Mouse (Mus musculus): ENCODE results near the gene Iqcc. TPM values are rescaled to one million over a fixed set of nuclear protein-coding genes. Genes with fewer than 3 reads are reported as not detected.

Iqcc gene
- polyA plus RNA-seq, 1 experiment from 2014 or later, result 8.9 TPM

GRCm38 (mm10) chr4:129578466-129578865 lies 40.4 kb downstream of the Iqcc start, which contains the start of gene Fam167b:
Gene Fam167b, minus strand, starts transcription at chr4:129578549.
- WGBS (ENCODE audit: missing documents), result 49% methylated on average over 5 of the region's 5 CpGs
- Histone ChIP-seq H3K4me3 (ENCODE audit: inconsistent target) (no peak within 1 kb of the TSS), H3K36me3 (ENCODE audit: inconsistent target) (no peaks in the 10 kb centered on the region), H3K79me2 (ENCODE audit: inconsistent target) (no peaks in the 10 kb centered on the region), H3K27ac (no peak within 1 kb of the TSS)

- WGBS (ENCODE audit: missing documents), result 89% methylated on average over 7 of the region's 7 CpGs
- Histone ChIP-seq H3K27ac (no peak overlapping the region), H3K79me2 (ENCODE audit: inconsistent target) (no peaks in the 10 kb centered on the region), H3K36me3 (ENCODE audit: inconsistent target) (no peaks in the 10 kb centered on the region), H3K4me3 (ENCODE audit: inconsistent target) (no peak overlapping the region)
These were observed 41.2 kb downstream of the Iqcc start for GRCm38 (mm10) chr4:129577688-129578087.

GRCm38 (mm10) chr4:129576863-129577491 lies 41.9 kb downstream of the Iqcc start:
- Histone ChIP-seq H3K27ac (no peak overlapping the region), H3K79me2 (ENCODE audit: inconsistent target) (no peaks in the 10 kb centered on the region), H3K36me3 (ENCODE audit: inconsistent target) (no peaks in the 10 kb centered on the region), H3K4me3 (ENCODE audit: inconsistent target) (no peak overlapping the region)
- 33% methylated on average over 21 of the region's 21 CpGs for WGBS (ENCODE audit: missing documents)

GRCm38 (mm10) chr4:129575171-129575844 lies 43.6 kb downstream of the Iqcc start:
- no peak overlapping the region for H3K4me3 ChIP-seq (ENCODE audit: inconsistent target)
- H3K27ac ChIP-seq, result no peak overlapping the region
- 10% methylated on average over 7 of the region's 8 CpGs for WGBS (ENCODE audit: missing documents)

GRCm38 (mm10) chr4:129573430-129573829 lies 45.5 kb downstream of the Iqcc start, which contains the start of gene Lck:
Gene Lck, minus strand, starts transcription at chr4:129573641.
- Histone ChIP-seq H3K36me3 (ENCODE audit: inconsistent target) (no peaks in the 10 kb centered on the region), H3K27ac (no peak within 1 kb of the TSS), H3K4me3 (ENCODE audit: inconsistent target) (no peak within 1 kb of the TSS), H3K79me2 (ENCODE audit: inconsistent target) (no peaks in the 10 kb centered on the region)
- WGBS (ENCODE audit: missing documents), result 43% methylated on average over 8 of the region's 8 CpGs

More at GRCm38 (mm10) chr4:129575171-129575844, 43.6 kb downstream of the Iqcc start:
- H3K79me2 ChIP-seq (ENCODE audit: inconsistent target), result no peaks in the 10 kb centered on the region
- H3K36me3 ChIP-seq (ENCODE audit: inconsistent target), result no peaks in the 10 kb centered on the region

- Histone ChIP-seq H3K27ac (no peak overlapping the region), H3K36me3 (ENCODE audit: inconsistent target) (no peaks in the 10 kb centered on the region), H3K4me3 (ENCODE audit: inconsistent target) (no peak overlapping the region), H3K79me2 (ENCODE audit: inconsistent target) (no peaks in the 10 kb centered on the region)
- WGBS (ENCODE audit: missing documents), result 97% methylated on average over 4 of the region's 4 CpGs
These were observed 45.9 kb downstream of the Iqcc start for GRCm38 (mm10) chr4:129573093-129573370.

GRCm38 (mm10) chr4:129572236-129573092 lies 46.4 kb downstream of the Iqcc start:
- Histone ChIP-seq H3K36me3 (ENCODE audit: inconsistent target) (no peaks in the 10 kb centered on the region), H3K27ac (no peak overlapping the region), H3K79me2 (ENCODE audit: inconsistent target) (no peaks in the 10 kb centered on the region), H3K4me3 (ENCODE audit: inconsistent target) (no peak overlapping the region)
- WGBS (ENCODE audit: missing documents), result 91% methylated on average over 13 of the region's 13 CpGs

GRCm38 (mm10) chr4:129571551-129572084 lies 47.3 kb downstream of the Iqcc start:
- 68% methylated on average over 8 of the region's 8 CpGs for WGBS (ENCODE audit: missing documents)

GRCm38 (mm10) chr4:129570028-129570427 lies 48.9 kb downstream of the Iqcc start:
- Histone ChIP-seq H3K27ac (no peak overlapping the region), H3K79me2 (ENCODE audit: inconsistent target) (no peaks in the 10 kb centered on the region), H3K36me3 (ENCODE audit: inconsistent target) (no peaks in the 10 kb centered on the region), H3K4me3 (ENCODE audit: inconsistent target) (no peak overlapping the region)
- WGBS (ENCODE audit: missing documents), result 95% methylated on average over 6 of the region's 6 CpGs

More at GRCm38 (mm10) chr4:129571551-129572084, 47.3 kb downstream of the Iqcc start:
- Histone ChIP-seq H3K4me3 (ENCODE audit: inconsistent target) (no peak overlapping the region), H3K27ac (no peak overlapping the region), H3K79me2 (ENCODE audit: inconsistent target) (no peaks in the 10 kb centered on the region), H3K36me3 (ENCODE audit: inconsistent target) (no peaks in the 10 kb centered on the region)

- 92% methylated on average over 7 of the region's 7 CpGs for WGBS (ENCODE audit: missing documents)
- no peak overlapping the region for H3K27ac ChIP-seq
These were observed 50.5 kb downstream of the Iqcc start for GRCm38 (mm10) chr4:129568366-129568765.

GRCm38 (mm10) chr4:129565139-129565538 lies 53.8 kb downstream of the Iqcc start:
- no peak overlapping the region for H3K4me3 ChIP-seq (ENCODE audit: inconsistent target)
- no peaks in the 10 kb centered on the region for H3K36me3 ChIP-seq (ENCODE audit: inconsistent target)
- no peak overlapping the region for H3K27ac ChIP-seq
- 87% methylated on average over 6 of the region's 6 CpGs for WGBS (ENCODE audit: missing documents)
- H3K79me2 ChIP-seq (ENCODE audit: inconsistent target), result no peaks in the 10 kb centered on the region

More at GRCm38 (mm10) chr4:129568366-129568765, 50.5 kb downstream of the Iqcc start:
- H3K79me2 ChIP-seq (ENCODE audit: inconsistent target), result no peaks in the 10 kb centered on the region
- H3K36me3 ChIP-seq (ENCODE audit: inconsistent target), result no peaks in the 10 kb centered on the region
- H3K4me3 ChIP-seq (ENCODE audit: inconsistent target), result no peak overlapping the region

Other genes starting within 250 kb of the Iqcc start
- 2.0 to 3.6 TPM (median 3.3 TPM) in 3 replicates for gene Zbtb8a, start 241.0 kb downstream of the Iqcc start, polyA plus RNA-seq (2018)
- gene Zbtb8b, start 178.2 kb downstream of the Iqcc start, polyA plus RNA-seq (2018), result not detected in 3 replicates
- gene Bsdc1, start 157.5 kb downstream of the Iqcc start, polyA plus RNA-seq (2018), result 17.0 to 25.7 TPM (median 21.5 TPM) in 3 replicates
- gene Tssk3, start 128.1 kb downstream of the Iqcc start, polyA plus RNA-seq (2018), result not detected in 3 replicates
- gene Fam229a, start 127.9 kb downstream of the Iqcc start, polyA plus RNA-seq (2018), result not detected in 3 replicates
- gene Marcksl1, start 105.5 kb downstream of the Iqcc start, polyA plus RNA-seq (2018), result 18.5 to 109 TPM (median 91.5 TPM) in 3 replicates
- 45.9 to 65.7 TPM (median 51.4 TPM) in 3 replicates for gene Hdac1, start 76.4 kb downstream of the Iqcc start, polyA plus RNA-seq (2018)
- 0.19 to 0.57 TPM (median 0.27 TPM) in 3 replicates for gene Lck, start 45.5 kb downstream of the Iqcc start, polyA plus RNA-seq (2018)
- gene Fam167b, start 40.5 kb downstream of the Iqcc start, polyA plus RNA-seq (2018), result not detected in 3 replicates
- gene Eif3i, start 18.5 kb downstream of the Iqcc start, polyA plus RNA-seq (2018), result 58.7 to 140 TPM (median 87.3 TPM) in 3 replicates
- gene Tmem234, start 18.4 kb downstream of the Iqcc start, polyA plus RNA-seq (2018), result 91.3 to 152 TPM (median 129 TPM) in 3 replicates
- 0.47 to 0.77 TPM in 2 of 3 replicates, not detected in the other for gene Dcdc2b, start 4.8 kb downstream of the Iqcc start, polyA plus RNA-seq (2018)
- 12.7 to 15.3 TPM (median 14.1 TPM) in 3 replicates for gene Ccdc28b, start 4.8 kb upstream of the Iqcc start, polyA plus RNA-seq (2018)
- 34.1 to 39.3 TPM (median 37.5 TPM) in 3 replicates for gene Txlna, start 22.0 kb upstream of the Iqcc start, polyA plus RNA-seq (2018)
- 30.7 to 40.5 TPM (median 31.0 TPM) in 3 replicates for gene Kpna6, start 53.7 kb upstream of the Iqcc start, polyA plus RNA-seq (2018)
- gene Tmem39b, start 77.7 kb upstream of the Iqcc start, polyA plus RNA-seq (2018), result 4.1 to 7.6 TPM (median 5.6 TPM) in 3 replicates
- 60.8 to 81.1 TPM (median 62.9 TPM) in 3 replicates for gene Khdrbs1, start 123.2 kb upstream of the Iqcc start, polyA plus RNA-seq (2018)
- 220 to 982 TPM (median 230 TPM) in 3 replicates for gene Ptp4a2, start 192.1 kb upstream of the Iqcc start, polyA plus RNA-seq (2018)

Measured in macrophage (primary cell).